Mouse (Mus musculus) olfactory bulb, adult 2 months (tissue): ENCODE data around the gene Tmem139. TPM values are rescaled to one million over a fixed set of nuclear protein-coding genes. Genes with fewer than 3 reads are reported as not detected.

Source experiments
- H3K27ac ChIP-seq: fragments of 200-500 bp; 2 replicates; pipeline ENCODE4 v1.5.1; 2012; ENCODE audit warnings: low read depth, low read length; ENCODE audit not compliant: insufficient read depth
- H3K4me1 ChIP-seq: fragments of 200-500 bp; 2 replicates; pipeline ENCODE4 v1.6.1; 2012; ENCODE audit warnings: low read length; ENCODE audit not compliant: control insufficient read depth, insufficient read depth
- H3K4me3 ChIP-seq: fragments of 200-500 bp; 2 replicates; pipeline ENCODE4 v1.5.1; 2012; ENCODE audit warnings: mild to moderate bottlenecking, low read depth, low read length, moderate library complexity; ENCODE audit not compliant: insufficient read depth
- CTCF ChIP-seq: fragments of 200-500 bp; IDR thresholded peaks from 2 replicates; pipeline ENCODE4 v1.5.1; 2012; ENCODE audit warnings: low read depth, mild to moderate bottlenecking, low read length, moderate library complexity; ENCODE audit not compliant: insufficient read depth
- POLR2A ChIP-seq: fragments of 200-500 bp; IDR thresholded peaks from 2 replicates; pipeline ENCODE4 v1.6.1; 2012; ENCODE audit warnings: mild to moderate bottlenecking, low read depth, low read length, moderate library complexity; ENCODE audit not compliant: insufficient read depth
- WGBS: fragments of 180-500 bp; shearing (Covaris S2); methylation state at CpG from one replicate; pipeline ENCODE4 v1.1.7; 2018; 5-methylcytosine and 5-hydroxymethylcytosine counted together
- polyA plus RNA-seq: library from polyadenylated mRNA; stranded (reverse); fragments of >200 nt; gene quantifications from 2 replicates; pipeline ENCODE4 v1.2.4, GENCODE M21; 2012; ENCODE audit warnings: low replicate concordance; ENCODE audit not compliant: missing spikeins, insufficient read depth, insufficient read length

Gene Tmem139
- not detected in 2 replicates for polyA plus RNA-seq

- no peak for TF ChIP-seq CTCF
- TF ChIP-seq POLR2A = no peak
- 32% methylated on average over 20 of the region's 20 CpGs for WGBS
- Histone ChIP-seq H3K4me1 (no peaks in the 10 kb centered on the region), H3K27ac (no peak within 1 kb of the TSS), H3K4me3 (no peak within 1 kb of the TSS)
Measured at GRCm38 (mm10) chr6:42261524-42262170, at the start of gene Tmem139. Tmem139 (plus strand) TSS chr6:42261970.

DNA sequence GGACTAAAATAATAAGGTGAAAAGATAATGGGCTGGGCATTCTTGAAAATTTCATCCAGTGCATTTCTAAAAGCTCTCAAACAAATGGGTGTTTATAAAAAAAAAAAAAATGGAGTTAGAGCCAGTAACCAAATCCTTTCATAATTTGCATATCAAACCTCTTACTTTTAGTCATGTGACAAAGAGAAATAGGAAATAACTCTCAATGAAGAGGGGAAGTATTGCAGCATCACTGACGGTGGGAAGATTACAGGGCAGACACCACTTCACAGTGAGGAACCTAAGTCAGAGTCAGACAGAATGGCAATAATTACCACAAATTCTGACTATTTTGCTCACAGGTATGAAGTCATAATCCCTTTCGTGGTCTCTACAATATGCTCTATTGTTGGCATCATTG, 46.7 kb upstream of the Tmem139 start, which contains the start of gene Tas2r144:
Tas2r144 (plus strand) TSS at position 301 of the 400 bp plus-strand sequence.
- TF ChIP-seq CTCF (no peak), POLR2A (no peak)
- 74% methylated on average over 2 of the region's 2 CpGs for WGBS
- Histone ChIP-seq H3K4me3 (no peak within 1 kb of the TSS), H3K4me1 (no peaks in the 10 kb centered on the region), H3K27ac (no peak within 1 kb of the TSS)

- 51% methylated on average over 3 of the region's 3 CpGs for WGBS
- H3K4me1 ChIP-seq = no peaks in the 10 kb centered on the region
- no peak for TF ChIP-seq CTCF
- TF ChIP-seq POLR2A = no peak
- H3K27ac ChIP-seq = no peak overlapping the region
- H3K4me3 ChIP-seq = no peak overlapping the region
Measured at GRCm38 (mm10) chr6:42222286-42222685, 39.5 kb upstream of the Tmem139 start.

- Histone ChIP-seq H3K4me3 (no peak overlapping the region), H3K4me1 (no peaks in the 10 kb centered on the region), H3K27ac (no peak overlapping the region)
- WGBS = 72% methylated on average over 4 of the region's 4 CpGs
- TF ChIP-seq CTCF = no peak
- no peak for TF ChIP-seq POLR2A
Measured at GRCm38 (mm10) chr6:42225046-42225445, 36.7 kb upstream of the Tmem139 start.

DNA sequence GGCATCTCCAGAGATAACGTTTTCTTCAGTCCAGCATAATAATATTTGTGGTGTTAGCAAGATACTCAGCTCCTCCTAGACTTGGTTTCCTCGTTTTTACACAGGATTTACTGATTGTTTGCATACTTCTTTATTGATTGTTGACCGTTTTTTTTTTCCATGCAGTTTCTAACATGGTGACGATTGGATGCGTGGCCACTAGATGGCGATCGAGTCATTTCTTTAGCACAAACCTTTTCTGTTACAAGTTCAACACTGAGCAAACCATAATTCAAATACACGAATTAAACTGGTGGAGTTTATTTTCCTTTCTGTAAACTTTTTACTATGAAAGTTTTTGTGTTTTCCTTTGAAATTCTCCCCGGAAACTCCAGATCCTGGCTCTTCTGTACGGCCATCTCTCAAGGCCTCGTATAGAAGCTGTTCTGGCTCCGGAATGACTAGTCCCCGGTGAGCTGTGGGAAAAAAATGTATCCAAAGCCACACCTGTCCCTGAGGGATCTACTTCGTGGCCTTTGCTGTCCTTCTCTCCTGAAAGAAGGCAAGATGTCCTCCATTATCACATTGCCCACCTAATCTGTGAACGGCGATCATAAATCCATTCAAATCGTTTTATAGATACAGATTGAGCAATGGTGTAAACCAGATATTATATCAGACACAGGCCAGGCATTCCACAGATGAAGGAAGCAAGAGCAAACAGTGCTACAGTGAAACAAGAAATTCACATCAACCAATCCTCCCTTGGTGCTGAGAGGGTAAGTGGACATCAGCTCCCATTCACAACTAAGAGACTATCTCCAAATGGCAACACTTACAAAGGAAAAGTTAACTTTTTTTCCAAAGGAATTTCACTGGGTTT, 34.3 kb upstream of the Tmem139 start:
- TF ChIP-seq CTCF = no peak
- no peak for TF ChIP-seq POLR2A
- Histone ChIP-seq H3K27ac (no peak overlapping the region), H3K4me3 (no peak overlapping the region), H3K4me1 (no peaks in the 10 kb centered on the region)
- 35% methylated on average over 17 of the region's 17 CpGs for WGBS

DNA sequence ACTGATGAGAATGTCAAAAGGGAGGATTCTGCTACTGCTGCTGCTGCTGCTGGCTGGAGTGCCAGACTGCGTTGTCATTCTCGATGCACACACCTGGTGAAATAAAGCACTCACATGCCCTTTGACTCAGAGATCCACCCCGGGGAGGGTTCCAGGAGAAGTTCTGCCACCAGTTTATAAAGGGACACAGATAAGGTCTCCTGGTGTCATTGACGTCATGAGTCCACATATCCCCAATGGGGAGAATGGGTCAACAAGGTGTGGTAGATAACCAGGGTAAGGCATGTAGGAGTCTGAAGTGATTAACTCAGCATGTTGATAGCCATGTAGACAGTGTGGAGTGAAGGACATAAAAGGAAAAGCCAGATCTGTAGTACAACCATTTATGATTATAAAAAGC, 32.2 kb upstream of the Tmem139 start:
- H3K4me3 ChIP-seq = no peak overlapping the region
- TF ChIP-seq CTCF = no peak
- no peak for TF ChIP-seq POLR2A
- 84% methylated on average over 4 of the region's 4 CpGs for WGBS
- H3K4me1 ChIP-seq = no peaks in the 10 kb centered on the region
- H3K27ac ChIP-seq = no peak overlapping the region

- no peak overlapping the region for H3K27ac ChIP-seq
- H3K4me1 ChIP-seq = no peaks in the 10 kb centered on the region
- H3K4me3 ChIP-seq = no peak overlapping the region
- WGBS = 65% methylated on average over 3 of the region's 3 CpGs
- no peak for TF ChIP-seq POLR2A
- TF ChIP-seq CTCF = no peak
Measured at GRCm38 (mm10) chr6:42231191-42231590, 30.6 kb upstream of the Tmem139 start.

- Histone ChIP-seq H3K4me3 (no peak overlapping the region), H3K4me1 (no peaks in the 10 kb centered on the region), H3K27ac (no peak overlapping the region)
- 76% methylated on average over 6 of the region's 6 CpGs for WGBS
- TF ChIP-seq POLR2A (no peak), CTCF (no peak)
Measured at GRCm38 (mm10) chr6:42237276-42237805, 24.4 kb upstream of the Tmem139 start.

- TF ChIP-seq CTCF (no peak), POLR2A (no peak)
- peaks cover 6% of the 10 kb centered on the region; the same call in 1 of the 2 replicates for H3K4me1 ChIP-seq
- H3K27ac ChIP-seq = no peak overlapping the region
- H3K4me3 ChIP-seq = no peak overlapping the region
- 73% methylated on average over 6 of the region's 6 CpGs for WGBS
Measured at GRCm38 (mm10) chr6:42241311-42242045, 20.3 kb upstream of the Tmem139 start.
